Mouse (Mus musculus): ENCODE results near the gene Fblim1.
A peak's percentile ranks its signal among the peaks of the same experiment; 100 is the strongest.

Gene Fblim1

DNA sequence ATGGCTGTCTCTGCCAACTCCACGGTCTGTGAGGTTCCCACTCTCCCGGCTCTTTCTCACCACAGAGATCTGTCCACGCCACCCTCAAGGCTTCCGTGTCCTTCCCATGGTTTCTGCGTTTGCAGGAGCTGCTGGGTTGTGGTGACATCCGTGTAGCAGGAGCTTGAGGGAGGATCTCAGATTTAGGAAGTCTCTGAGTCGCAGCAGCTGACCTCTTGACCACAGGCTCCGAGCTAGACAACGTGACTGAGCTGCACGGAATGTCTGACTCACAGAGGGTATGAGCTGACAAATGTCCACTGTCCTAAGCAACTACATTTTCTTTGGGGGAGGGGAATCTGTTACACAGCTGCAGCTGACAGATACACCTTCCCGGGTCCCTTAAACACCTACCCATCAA lies at the start of gene Fblim1:
TSS of gene Fblim1 (minus strand) at position 236 of the 400 bp plus-strand sequence.
- no peak for DNase-seq (ENCODE audit: low spot score in 2 of 2)

DNA sequence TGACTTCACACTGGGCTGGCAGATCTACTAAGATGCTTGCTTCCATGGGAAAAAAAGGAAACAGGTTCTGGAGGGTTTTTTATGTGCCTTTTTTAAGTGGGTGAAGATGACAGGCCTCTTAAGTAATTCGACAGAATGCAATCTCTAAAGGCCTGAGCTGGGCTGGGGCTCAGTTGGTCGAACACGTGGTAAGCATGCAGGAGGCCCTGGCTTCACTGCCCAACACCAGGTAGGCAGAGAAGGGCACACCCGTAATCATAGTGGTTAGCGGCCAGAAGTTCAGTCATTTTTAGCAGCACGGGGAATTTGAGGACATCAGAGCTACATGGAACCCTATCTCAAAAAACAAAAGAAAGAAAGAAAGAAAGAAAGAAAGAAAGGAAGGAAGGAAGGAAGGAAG lies 48.6 kb upstream of the Fblim1 start:
- DNase-seq (ENCODE audit: low spot score in 2 of 2), result no peak

DNA sequence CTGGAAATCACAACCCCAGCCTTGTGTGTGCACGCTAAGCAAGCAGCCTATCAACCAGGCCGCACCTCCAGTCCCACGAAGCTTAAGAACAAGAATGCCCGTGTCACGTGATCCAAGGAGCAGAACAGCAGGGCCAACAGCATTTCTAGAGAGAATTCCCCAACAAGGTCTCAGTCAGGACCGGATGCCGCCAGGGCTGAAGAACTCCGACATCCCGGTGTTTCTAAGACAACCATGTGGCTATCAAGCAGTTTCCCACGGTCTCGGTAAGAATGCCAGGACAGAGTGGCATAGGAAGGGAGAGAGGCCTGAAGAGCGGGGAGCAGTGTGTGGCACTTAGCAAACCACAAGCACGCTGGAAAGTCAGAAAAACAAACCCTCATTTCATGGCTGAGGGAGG lies 47.9 kb upstream of the Fblim1 start:
- DNase-seq (ENCODE audit: low spot score in 2 of 2), result no peak

DNA sequence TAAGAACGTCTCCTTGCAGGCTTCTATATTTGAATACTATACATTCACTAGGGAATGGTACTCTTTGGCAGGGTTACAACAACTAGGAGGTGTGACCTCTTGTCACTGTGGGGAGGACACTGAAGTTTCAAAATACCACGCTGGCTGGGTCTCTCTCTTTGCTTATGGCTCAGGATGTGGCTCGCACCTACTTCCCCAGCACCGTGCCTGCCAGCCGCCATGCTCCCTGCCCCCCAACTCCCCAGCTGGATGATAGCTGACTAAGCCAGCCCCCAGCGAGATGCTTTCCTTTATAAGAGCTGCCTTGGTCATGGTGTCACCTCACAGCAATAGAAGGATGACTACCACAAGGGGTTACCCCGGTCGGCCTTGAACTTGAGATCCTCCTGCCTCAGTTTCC lies 47.1 kb upstream of the Fblim1 start:
- DNase-seq (ENCODE audit: low spot score in 2 of 2), result no peak

DNA sequence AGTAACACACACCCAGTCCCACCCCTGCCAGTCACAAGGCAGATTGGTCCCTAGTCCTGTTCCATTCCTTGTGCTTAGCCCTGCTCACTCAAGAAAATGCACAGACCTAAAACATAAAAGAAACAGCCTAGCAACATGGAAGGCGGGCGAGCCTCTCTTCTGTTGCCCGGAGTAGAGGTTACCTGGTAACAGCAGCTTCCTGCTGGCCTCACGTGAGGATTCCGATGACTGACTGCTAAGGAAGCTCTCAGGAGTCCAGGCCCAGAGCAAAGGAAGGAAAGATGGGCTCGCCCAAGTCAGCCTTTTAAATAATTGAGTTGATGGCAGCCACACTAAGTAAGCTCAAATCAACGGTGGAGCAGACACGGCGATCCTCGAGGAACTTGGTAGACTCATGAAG lies 46.0 kb upstream of the Fblim1 start:
- DNase-seq (ENCODE audit: low spot score in 2 of 2), result no peak

DNA sequence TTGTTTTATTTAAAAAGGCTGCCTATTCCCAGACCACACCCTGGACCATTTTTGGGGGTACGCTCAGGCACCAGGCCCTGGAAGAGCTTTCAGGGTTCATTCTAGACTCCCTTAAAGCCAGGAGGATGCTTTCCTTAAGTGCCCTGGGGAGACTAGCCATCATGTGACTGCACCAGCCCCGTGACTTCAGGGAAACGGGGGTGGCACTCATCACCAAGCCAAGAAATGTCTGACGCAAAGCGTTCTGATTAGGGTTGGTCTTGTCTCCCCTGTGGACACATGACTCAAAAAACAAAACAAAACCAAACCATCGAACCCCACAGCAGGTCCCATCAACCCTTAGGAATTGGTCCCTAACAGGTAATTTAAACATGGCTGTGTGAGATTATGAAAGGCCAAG lies 45.4 kb upstream of the Fblim1 start:
- DNase-seq (ENCODE audit: low spot score in 2 of 2), result no peak

DNA sequence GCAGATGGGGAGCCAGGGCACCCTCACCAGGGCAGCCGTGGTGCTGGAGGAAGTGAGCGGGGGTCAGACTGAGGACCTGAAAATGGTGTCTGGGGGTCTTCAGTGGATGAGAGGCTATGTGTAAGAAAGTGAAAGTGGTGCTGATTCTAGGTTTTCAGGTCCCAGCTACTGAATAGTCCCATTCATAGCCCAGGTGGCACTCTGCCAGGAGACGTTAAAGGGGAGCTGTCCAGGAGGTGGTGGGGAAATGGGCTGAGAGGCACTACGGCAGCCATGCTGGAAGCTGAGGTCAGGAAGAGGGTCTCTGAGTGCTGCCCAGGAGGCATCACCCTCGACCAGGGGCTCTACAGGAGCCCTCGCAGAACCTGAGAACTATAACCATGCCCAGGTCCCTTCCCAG lies 43.3 kb upstream of the Fblim1 start:
- DNase-seq (ENCODE audit: low spot score in 2 of 2), result no peak

DNA sequence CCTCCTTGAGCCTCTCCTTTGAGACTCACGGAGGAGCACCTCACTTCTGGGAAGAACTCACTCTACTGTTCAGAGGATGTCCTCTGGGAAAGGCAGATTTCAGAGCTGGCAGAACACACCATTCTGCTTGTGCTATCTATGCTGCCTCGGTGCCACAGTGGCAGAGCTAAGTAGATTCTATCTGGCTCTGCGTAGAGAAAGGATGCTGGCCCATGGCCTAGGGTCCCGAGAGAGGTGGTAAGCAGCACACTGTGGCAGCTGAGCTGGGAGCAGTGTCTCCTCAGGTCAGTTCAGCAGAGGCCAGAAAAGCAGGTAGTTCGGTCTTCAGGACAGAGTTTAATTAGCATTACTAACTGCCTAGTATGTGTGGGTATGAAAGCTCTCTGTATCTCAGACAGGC lies 42.4 kb upstream of the Fblim1 start:
- DNase-seq (ENCODE audit: low spot score in 2 of 2), result no peak

DNA sequence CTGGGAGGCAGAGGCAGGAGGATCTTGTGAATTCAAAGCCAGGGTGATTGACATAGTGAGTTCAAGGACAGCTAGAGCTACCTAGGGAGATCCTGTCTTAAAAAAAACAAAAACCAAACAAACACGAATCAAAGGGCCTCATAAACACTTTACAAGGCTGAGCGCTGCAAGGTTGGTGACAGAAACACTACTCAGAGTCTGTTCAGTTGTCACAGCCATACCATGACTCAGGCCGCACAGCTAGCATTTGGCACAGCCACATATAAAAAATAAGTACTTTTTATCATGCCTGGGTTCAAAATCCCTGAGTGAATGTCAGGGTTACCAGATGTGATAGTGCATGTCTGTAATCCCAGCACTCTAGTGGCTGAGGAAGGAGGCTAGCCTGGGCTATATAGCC lies 41.3 kb upstream of the Fblim1 start:
- DNase-seq (ENCODE audit: low spot score in 2 of 2), result no peak

DNA sequence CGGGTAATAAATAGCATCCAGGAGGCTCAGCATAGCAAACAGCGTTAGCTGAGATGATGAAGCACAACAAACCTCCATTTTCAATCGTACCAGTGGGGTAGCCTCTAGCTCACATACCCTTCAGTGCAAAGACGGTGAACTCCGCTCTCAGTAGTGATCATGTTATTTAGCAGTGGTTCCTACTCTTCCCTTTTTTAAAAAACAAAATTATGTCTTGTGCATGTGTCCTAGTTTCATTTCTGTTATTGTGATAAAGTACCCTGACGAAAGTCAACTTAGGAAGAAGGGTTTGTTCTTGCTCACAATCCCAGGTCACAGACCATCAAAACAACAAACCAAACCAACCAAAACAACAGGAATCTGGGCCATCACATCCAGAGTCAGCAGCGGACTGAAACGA lies 40.1 kb upstream of the Fblim1 start:
- no peak for DNase-seq (ENCODE audit: low spot score in 2 of 2)

DNA sequence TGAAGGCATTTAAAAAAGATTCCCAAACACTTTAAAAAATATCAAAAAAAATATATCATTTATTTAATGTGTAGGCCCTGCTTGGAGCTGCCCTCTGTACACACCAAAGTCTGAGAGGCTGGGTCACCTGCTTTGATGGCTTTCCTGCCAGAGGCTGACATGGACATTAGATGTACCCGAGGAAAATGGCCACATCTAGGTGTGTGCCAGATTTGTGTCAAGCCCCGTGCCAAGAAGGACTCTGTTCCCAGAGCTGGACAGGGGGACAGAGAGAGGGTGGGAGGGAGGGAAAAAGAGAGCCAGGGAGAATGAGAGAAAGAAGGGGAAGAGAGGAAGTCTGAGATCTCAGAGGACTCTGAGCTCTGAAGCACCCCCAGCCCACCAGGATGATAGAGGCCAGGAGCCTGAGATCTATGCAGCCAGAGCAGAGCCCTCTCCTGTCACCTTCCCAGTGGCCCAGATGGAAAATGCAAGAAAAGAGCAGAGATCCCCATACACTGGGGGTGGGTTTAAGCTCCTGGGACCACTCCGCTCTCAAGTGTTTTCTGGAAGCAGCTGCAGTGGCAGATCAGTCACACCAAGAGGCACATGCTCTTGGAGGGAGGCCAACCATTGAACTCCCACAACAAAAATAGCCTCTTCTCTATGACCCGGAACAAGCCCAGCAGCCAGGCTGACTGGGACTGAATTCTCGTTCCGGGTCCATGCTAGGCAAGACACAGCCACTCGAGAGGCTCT lies 37.4 kb upstream of the Fblim1 start:
- peak; percentile 51 to 52 for DNase-seq (ENCODE audit: low spot score in 2 of 2)

DNA sequence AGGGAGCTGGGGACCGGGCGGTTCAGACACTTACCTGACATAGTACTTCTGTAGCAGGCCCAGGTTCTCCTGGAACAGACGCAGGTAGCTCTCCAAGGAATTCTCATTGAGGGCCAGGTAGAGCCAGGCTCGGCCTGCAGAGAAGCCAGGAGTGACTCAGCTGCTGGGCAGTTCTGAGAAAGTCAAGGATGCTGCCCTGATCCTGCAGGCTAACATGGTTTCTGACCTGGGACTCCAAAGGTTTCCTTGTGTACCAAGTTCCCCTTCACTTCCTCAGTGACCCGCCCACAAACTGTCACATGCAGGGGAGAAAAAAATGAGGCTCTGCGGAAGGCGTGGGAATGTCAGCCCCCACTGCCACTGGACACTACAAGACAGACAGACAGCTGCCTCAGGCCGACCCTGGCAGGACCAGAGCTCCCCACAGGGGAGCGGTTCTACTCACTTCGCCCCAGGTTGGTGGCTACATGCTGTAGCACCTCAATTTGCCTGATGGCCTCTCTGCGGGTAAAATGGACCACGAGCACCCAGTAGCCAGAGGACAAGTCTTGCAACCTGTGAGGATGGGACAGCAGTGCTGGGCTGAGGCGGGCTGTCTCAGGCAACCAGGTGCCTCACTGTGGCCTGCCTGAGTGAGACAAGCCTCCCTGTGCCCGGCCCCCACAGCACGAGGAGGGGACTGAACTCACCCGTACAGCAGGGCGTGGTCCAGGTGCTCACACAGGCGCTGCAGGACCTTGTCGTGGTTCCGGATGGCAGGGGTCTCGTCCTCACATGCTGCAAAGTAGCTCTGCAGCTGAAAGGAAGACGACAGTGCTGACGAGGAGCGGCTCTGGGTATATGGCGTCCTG lies 36.3 kb upstream of the Fblim1 start:
- DNase-seq (ENCODE audit: low spot score in 2 of 2), result no peak

DNA sequence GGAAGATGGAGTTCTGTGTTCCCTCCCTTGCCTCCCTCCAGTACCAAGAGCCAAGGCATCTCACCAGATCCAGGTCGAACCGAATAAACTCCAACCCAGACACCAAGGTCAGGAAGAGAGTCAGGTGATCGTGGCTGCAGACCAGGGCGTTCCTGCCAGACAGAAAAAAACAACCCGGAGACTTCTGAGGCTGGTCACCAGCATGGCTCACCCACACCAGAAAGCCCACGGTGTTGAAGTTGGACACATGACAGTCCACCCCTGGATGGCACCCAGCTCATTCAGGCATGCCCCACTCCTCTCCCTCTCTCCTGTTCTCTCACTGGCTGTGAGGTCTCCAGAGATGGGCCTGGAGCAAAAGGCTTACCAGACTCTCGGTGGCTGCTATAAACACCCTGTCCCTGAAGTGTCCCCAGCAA lies 35.5 kb upstream of the Fblim1 start:
- no peak for DNase-seq (ENCODE audit: low spot score in 2 of 2)

DNA sequence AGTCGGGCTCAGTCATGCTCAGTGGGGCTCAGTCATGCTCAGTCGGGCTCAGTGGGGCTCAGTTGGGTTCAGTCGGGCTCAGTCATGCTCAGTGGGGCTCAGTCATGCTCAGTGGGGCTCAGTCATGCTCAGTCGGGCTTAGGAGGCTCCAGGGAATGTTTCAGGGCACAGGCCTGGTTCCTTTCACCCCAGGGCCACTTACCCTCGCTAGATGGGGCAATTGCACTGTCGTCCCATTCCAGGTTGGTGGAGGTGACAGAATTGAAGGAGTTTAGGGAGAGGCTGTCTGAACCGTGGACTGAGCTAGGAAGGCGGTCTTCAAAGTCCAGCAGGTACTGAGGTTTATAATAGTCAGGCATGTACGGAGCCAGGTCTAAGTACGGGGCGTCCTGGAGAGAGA lies 33.6 kb upstream of the Fblim1 start:
- no peak for DNase-seq (ENCODE audit: low spot score in 2 of 2)

DNA sequence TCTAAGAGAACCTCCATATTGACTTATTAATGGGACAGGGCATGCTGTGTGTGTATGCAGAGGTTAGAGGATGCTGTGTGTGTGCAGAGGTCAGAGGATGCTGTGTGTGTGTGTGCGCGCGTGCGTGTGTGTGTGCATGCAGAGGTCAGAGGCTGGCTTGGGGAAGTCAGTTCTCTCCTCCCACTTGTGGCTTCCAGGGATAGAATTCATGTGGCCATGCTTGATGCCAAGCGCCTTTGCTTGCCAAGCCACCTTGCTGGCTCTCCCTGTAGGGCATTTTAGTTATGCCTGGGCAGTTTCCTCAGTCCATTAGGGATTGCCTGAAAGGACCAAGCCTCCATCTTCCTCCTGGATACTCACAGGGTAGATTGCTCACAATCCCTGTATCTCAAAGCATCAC lies 30.8 kb upstream of the Fblim1 start:
- no peak for DNase-seq (ENCODE audit: low spot score in 2 of 2)

DNA sequence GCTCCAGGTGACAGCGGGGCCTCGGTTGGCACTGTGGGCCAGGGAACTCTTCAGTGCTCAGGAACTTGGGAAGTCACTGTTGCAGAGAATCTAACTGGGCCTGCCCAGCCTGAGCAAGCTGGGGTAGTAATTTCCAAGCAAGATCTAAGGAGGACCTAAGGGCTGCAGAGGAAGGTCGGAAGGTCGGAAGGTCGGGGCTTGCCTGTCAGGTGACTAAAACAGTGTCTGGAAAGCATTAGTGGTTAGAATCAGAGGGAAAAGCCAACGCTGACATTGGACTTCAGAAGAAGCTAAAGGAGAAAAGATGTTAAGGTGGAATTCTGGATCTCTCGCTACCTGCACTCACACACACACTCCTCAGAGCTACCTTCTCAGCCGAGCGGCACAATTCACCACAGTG lies 30.1 kb upstream of the Fblim1 start:
- no peak for DNase-seq (ENCODE audit: low spot score in 2 of 2)

DNA sequence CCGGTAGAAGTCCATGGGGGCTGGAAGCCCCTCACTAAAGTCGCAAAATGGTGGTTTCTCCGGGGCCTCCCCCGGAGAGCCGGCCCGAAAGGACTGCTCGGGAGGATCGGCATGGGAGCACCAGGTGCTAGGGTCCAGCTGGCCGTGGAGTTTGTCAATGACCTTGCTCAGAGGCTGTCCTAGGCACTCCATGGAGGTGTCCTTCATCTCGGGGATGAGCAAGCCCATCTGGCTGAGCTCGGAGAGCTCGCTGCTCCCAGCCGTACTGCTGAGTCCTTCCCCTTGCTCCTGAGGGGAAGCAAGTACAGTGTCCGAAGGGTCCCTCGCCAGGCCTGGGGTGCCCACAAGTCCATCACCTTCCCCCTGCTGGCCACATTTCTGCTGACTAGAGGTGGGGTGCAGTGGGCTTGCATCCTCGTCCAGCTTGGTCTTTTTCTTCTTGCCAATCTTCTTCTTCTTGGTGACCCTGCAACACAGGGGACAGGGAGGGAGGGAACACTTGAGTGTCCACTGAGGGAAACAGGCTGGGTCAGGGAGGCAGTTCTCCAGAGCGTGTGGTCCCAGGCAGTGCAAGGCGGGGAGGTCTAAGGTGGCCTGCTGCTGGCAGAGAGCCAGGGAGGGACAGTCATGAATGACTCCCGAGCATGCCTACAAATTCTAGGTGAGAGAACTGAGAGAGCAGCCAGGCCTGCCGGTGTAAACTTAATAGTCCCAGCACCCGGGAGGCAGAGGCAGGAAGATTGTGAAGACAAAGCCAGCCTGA lies 26.4 kb upstream of the Fblim1 start:
- DNase-seq (ENCODE audit: low spot score in 2 of 2), result no peak

DNA sequence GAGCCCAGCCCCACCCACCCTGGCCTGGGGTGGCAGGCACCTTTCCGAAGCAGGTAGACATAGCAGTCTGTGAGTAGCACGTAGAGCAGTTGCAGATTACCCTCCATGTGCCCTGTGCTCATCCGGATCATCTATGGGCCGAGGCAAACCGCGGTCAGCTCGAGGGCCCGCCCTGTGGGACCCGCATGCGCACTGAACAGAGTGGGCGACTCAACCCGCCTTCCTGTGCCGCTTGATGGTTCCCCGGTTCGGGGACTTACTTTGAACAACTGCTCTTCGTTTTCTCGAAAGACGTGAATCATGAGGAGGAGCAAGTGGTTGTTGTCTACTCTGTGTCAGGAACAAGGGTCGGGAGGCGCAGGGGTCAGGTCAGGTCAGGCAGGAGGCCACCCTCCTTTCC lies 25.4 kb upstream of the Fblim1 start:
- no peak for DNase-seq (ENCODE audit: low spot score in 2 of 2)

DNA sequence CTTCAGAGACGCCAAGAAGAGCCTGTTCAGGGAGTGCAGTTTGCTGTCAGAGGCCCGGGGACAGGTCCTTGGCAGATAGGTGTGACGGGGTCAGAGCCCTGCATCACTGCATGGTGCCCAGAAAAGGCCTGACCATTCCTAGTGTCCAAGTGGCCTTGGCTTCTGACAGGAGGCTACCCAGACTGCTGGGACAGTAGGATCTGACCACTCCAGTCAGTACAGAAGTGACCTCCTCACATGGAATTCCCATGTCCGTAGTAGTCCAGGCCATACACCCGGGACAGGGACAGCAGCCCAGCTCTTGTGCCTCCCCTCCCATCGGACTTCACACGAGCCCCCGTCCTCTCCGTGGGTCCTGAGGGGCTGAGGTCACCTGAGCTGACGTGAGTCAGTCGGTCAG lies 24.1 kb upstream of the Fblim1 start:
- no peak for DNase-seq (ENCODE audit: low spot score in 2 of 2)

DNA sequence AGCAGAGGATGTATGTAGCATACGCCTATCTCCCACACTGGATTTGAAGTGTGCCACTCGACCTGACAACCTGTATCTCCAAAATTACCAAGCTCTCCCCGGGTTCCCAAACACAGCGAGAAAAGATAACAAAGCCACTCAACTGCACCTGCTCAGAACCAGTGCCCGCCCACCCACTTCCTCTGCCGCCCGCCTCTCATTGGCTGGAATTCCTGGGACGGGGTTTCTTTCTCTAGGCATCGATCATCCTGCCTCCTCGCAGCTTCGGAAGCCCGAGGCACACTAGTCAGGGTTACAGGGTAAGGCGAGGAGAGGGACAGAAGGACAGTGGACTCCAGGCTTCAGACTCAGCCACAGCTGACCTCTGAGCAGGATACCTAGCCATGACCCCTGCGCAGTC lies 22.8 kb upstream of the Fblim1 start:
- no peak for DNase-seq (ENCODE audit: low spot score in 2 of 2)

DNA sequence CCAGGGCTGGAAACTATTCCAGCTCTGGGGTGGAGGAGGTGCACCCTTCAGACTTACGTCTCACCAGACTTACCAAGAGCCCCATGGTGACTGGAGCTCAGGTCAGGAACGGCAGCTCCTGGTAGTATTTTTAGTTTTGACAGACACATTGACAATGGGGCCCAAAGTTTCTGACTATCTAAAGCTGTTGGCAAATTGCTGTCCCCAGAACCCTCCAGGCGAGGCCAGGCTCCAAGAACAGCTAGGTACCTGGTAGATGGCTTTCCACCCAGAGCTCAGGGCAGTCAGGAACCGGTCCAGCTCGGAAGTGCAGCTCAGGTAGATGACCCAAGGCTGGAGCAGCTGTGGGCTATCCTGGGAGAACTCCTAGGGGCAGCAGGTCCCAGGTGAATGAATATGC lies 21.6 kb upstream of the Fblim1 start:
- DNase-seq (ENCODE audit: low spot score in 2 of 2), result no peak

DNA sequence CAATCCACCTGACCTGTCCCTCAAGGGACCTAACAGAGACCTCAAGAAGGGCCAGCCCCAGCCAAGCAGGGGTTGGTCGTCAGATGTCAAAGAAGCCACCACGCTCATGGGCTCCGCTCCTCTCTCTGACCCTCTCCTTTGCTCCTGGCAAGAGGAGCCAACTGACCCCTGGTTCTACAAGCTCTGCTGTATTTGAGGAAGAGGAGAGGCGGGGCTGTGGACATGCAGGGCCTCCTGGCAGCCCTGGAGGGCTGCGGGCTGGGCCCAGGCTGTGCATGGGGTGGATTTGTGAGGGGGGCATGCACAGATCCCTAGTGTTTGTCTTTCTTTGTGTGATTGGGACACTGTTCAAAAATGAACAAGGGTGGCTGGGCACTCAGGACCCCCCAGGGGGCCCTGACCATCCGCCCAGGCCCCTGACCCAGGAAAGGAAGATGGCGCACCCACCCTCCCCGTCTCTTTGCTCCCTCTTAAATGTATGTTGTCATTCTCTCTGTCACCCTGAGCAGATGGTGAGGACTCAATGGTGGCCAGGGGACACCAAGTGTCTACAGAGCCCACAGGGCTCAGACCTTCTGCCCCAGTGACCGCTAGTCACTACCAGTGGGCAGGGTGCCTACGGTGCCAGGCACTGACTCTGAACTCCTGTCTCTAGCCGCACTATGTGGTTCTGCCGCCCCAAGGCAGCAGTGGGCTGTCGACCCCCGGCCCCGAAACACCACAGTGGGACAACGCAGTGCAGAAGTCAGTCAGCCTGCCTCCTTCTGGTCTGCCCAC lies 20.1 kb upstream of the Fblim1 start:
- DNase-seq (ENCODE audit: low spot score in 2 of 2), result no peak
